Mouse (Mus musculus) right cerebral cortex, postnatal 10 days (tissue): ENCODE data around the gene Ano4.
"Not testable (repeated sequence)": the region's sequence is repeated elsewhere in the genome, so short reads cannot be mapped to it uniquely, and the experiment has no call there.

Experiments used
- DNase-seq, 2 experiments: peaks; one replicate each; pipeline ENCODE4 v3.0.0; 2021; ENCODE audit warnings: low spot score in 2 of 2

Ano4 gene

DNA sequence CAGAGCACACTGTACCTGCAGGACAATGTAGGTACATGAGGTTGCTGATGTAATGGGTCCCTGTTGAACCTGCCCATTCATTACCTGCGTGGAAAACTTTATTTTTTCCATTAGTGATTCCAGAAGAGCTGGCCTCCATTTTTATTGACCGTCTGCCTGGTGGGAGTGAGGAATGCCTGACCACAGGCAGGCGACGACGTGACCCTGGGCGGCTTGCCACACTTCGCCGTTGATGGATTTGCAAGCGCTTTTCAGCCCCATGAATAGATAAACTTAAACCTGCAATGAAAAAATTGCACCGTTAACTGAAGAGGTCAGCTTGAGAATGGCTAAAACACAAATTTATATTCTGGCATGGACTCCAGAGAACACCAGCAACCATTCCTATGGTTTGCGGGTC lies 195.4 kb downstream of the Ano4 start:
- no peak for DNase-seq

GRCm38 (mm10) chr10:89121391-89121790 lies 223.2 kb downstream of the Ano4 start:
- no peak for DNase-seq

DNA sequence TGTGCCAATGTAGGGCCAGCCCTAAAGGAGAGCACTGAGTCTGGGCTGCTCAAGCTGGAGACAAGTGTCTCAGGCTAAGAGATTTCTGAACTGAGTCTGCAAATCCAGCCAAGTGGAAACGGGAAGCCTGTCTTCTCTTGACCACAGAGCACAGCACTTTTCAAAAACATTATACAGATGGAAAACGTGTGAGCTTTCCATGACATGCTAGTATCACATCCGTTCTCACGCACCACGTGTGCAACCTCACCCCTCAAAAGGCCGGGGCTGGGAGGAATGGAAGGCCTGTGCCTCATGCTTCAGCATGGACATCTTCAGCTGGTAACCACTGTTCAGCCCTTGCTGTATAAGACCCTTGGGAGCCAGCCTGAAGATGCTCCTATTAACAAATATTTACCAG lies 230.2 kb downstream of the Ano4 start:
- no peak for DNase-seq

GRCm38 (mm10) chr10:89111466-89111865 lies 233.1 kb downstream of the Ano4 start:
- DNase-seq: no peak

GRCm38 (mm10) chr10:89110917-89111316 lies 233.6 kb downstream of the Ano4 start:
- no peak for DNase-seq

- no peak for DNase-seq
Observed at GRCm38 (mm10) chr10:89103594-89103993, 241.0 kb downstream of the Ano4 start.

DNA sequence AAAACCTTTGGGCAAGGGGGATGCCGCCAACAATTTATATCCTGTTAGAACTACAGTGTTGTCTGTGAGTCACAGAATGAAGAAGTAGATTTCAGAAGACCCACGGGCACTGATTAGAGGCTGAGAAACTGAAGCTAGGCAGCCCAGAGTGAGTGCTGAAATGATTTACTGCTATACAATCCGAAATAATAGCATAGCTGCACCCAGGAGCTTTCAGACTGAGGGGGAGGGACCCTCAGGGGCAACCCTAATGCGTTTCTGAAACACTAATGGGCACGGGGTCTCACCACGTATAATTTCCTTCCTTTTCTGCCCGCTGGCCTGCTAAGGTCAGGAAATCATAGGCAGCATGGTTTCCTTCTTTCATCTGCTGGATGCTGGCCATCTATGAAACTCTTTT lies 242.5 kb downstream of the Ano4 start:
- no peak for DNase-seq

DNA sequence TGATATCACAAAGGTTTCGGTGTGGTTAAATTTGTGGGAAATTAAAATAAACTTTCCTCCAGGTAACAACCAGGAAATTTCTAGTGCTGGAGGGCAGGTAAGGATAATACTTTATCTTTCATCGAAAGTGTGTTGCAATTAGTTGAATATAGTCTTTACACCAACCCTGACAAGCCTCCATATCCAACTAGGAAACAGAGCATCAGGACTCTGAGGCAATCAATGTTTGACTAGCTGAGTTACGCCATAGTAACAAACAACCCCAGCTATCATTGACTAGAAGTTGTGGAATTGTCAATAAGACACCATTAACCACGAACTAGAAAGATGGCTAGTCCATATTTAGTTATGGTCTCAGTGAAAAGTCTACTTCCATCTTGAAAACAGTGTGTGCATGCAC lies 246.4 kb downstream of the Ano4 start:
- no peak for DNase-seq

- no peak for DNase-seq
Observed at GRCm38 (mm10) chr10:89092350-89093040, 252.1 kb downstream of the Ano4 start.

DNA sequence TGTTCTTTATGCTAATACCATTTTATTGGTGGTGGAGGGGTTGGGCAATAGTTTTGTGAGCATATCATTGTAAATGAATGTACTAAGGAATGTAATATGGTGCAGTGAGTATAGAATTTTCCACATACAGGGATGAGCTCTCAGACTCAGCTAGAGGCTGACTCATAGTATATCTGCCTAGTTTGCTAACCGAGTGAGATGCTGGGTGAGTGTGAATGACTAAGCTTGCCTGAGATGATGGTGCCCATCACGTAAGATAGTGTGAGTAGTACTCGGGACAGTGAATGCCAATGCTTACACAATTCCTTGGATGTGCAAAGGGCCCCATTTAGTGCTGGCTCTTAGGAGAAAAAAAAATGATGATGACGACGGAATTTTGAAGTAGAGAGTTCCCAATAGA lies 267.1 kb downstream of the Ano4 start:
- no peak for DNase-seq

GRCm38 (mm10) chr10:89055891-89056290 lies 288.7 kb downstream of the Ano4 start:
- DNase-seq: no peak

- not testable (repeated sequence) for DNase-seq
Observed at GRCm38 (mm10) chr10:89044921-89045320, 299.6 kb downstream of the Ano4 start.

DNA sequence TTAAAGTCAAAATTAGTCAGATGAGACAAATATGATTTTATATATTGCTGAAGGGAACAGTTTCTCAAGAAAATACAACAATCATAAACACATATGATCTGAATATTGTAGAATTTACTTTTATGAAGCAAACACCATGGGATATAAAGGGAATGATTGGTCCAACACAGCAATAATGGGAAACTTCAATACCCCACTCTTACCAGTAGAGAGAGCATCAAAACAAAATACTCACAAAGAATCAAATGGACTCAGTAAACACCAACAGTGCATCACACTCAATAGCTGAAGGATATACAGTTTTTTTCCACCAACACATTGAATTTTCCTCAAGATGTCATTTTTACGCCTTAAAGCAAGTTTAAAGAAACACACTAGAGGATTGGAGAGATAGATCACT lies 300.4 kb downstream of the Ano4 start:
- no peak for DNase-seq

GRCm38 (mm10) chr10:89018926-89019325 lies 325.6 kb downstream of the Ano4 start:
- peak; percentile 47 to 49 for DNase-seq

- DNase-seq: no peak
Observed at GRCm38 (mm10) chr10:89008303-89008702, 336.3 kb downstream of the Ano4 start.

DNA sequence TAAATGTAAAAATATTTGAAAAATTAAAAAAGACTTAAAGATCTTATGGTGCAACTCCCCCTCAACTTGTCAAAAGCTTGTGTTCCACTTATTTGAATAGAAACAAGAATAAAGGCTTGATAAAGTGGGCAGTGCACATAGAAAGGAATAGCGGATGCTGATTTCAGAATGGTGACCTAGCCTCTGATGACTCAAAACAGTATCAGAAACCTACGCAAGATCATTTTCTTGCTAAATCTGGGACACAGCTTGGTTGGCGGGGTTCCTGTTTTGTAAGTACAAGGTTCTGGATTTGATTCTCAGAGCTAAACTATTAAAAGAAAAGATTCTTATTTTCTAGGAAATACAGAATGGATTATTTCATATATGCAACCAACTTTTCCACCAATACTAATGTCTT lies 340.0 kb downstream of the Ano4 start:
- no peak for DNase-seq

- DNase-seq: no peak
Observed at GRCm38 (mm10) chr10:88986925-88987324, 357.6 kb downstream of the Ano4 start.

GRCm38 (mm10) chr10:88983444-88983843 lies 361.1 kb downstream of the Ano4 start:
- DNase-seq: peak in 1 of 2 experiments; percentile 53

DNA sequence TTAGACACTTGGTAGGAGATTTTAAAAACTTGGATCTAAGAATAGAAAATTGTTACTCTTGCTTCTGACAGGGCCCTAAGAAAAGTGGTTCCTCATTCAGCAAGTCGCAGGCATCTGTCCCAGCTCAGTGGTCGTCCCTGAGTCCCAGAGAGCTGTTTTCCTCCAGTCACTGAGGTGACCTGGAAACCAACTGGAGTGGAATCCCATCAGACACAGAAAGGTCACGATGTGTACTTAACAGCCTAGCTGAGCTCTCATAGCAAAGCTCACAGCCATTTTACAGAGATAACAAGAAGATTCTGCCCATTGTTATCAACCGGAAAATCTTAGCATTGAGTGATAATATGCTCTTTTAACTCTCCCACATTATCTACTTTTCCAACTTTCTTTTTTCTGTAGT lies 365.1 kb downstream of the Ano4 start:
- no peak for DNase-seq

DNA sequence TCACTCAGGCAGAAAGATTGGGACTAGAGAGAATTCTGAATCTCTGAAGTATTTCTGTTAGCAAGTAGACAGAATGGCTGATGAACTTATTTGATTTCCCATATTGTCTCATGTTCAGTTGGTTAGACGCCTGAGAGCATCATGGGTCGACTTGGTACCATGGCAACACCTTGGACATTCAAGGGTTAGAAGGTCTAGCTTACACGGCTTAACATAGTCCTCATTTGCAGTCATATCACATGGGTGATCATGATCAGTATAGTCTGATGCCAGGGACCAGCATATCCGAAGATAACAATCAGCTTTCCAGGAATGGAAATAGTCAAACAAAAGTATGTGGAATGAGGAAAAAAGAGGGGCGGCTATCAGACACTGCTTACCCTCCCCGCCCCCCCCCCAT lies 365.6 kb downstream of the Ano4 start:
- no peak for DNase-seq

DNA sequence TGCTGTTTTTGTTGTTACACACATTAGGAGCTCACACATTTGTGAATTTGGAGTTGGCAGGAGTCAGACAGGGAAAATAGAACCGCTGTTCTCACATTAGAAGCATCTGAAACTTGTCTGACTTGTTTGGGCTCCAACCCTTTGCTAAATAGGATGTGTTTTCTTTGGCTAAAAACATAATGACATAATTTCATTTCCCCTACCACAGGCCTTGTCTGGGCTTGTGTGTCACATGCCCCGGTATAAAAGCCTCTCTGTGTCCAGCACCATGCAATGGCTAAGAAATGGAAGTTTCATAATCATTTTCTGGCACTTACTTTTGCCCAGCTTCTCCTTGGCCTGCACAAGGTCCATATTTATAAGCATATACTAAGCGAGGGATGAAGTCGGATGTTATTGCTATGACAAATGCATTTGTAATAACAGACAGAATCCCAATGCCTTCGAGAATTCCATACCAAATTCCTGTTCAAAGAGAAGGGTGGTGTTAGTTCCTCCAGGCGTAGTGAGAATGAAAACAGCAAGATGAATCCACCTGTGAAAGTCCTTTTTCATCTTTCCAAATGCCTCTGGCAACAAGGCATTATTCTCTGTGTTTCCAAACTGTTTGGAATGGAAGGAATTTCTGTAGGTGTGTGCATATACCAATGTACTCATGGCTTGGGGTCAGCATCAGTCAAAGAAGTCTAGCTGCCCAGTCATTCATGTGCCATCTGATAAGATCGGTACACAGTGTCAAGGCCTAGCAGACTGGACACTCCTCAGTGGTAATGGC lies 373.4 kb downstream of the Ano4 start:
- DNase-seq: no peak

DNA sequence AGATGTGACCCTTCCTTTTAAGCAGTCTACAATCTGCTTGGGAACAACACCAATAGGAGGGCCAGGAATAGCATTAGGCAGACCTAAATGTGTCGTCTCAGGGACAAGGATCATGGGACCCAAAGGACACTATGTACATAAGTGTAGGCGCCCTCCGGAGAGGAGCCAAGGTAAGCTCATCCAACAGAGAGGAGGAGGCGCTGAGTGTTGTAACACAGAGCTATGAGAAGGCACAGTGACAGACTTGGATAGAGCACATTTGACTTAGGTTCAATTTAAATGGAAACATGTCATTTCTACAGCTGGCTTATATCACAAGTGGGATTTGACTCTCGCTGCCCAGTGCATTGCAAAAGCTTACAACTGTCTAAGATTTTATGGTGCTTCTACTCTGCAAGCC lies 376.0 kb downstream of the Ano4 start:
- no peak for DNase-seq

DNA sequence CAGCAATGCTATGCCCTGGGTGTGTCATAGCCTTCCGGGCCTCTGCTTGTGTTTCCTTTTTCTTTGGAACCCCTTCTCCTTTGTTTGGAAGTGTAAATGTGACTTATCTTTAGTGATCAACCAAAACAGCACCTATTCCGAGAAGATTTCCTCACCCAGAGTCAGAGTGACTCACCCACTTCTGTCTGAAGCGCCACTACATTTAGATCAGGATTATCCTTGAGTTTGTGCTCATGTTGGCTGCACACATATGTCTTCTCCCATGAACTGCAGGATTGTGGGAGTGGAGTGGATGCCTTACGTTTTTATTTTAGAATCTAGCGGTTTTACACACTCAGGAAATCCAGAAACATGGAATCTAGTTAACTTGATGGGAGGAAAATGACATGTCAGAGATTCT lies 383.8 kb downstream of the Ano4 start:
- no peak for DNase-seq

DNA sequence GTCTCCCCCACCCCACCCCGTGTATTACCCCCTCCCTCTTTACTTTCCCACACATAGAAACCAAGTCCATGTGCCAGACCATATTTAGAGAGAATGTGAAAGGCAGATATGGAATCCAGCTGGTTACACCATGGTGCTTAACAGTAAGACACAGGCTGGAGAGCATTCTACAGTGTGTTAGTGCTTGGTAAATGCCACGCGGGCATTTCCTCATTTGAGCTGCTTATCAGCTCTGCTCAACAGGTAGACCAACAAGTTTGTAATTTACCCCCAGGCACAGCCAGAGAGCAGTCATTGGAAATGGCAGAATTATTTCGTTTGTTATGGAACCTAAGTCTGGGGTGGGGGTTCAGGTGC lies 394.3 kb downstream of the Ano4 start:
- DNase-seq: no peak
